Mouse (Mus musculus): ENCODE results near the gene Crp. TPM values are rescaled to one million over a fixed set of nuclear protein-coding genes. Genes with fewer than 3 reads are reported as not detected.
A peak's percentile ranks its signal among the peaks of the same experiment; 100 is the strongest.

Crp gene
- 0.28 TPM in 1 of 2 replicates, not detected in the other for polyA plus RNA-seq (2014; fragmentation: Nextera tagmentation; extraction: Ambion mirVana)

DNA sequence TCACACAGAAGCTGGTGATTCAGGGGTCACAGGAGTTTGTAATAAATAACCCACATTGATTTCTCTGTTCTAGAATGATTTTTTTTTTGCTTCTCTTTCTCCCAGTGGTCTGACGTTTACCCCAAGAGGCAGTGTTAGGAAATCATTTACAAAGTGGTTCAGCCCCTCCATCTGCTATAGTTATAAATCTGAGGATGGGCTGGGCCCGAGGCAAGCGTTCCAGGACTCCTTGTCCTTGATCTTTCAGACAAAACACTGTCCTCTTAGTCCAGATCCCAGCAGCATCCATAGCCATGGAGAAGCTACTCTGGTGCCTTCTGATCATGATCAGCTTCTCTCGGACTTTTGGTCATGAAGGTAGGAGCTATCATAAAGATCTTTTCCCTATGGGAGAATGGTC, at the start of gene Crp:
TSS of gene Crp (plus strand) at position 212 of the 400 bp plus-strand sequence.
- Histone ChIP-seq H3K36me3 (ENCODE audit: control insufficient read depth, insufficient read depth, low read length) (no peaks in the 10 kb centered on the region), H3K27ac (ENCODE audit: low read depth, low read length) (no peak within 1 kb of the TSS), H3K27me3 (ENCODE audit: control insufficient read depth, insufficient read depth, low read length) (no peaks in the 10 kb centered on the region), H3K9ac (ENCODE audit: low read depth, low read length) (no peak within 1 kb of the TSS), H3K4me1 (replicated peaks; ENCODE audit: control insufficient read depth, insufficient read depth, low read length) (no peaks in the 10 kb centered on the region), H3K4me2 (replicated peaks; ENCODE audit: low read depth, low read length) (no peak within 1 kb of the TSS), H3K9me3 (ENCODE audit: control insufficient read depth, low read length) (no peaks in the 10 kb centered on the region), H3K4me3 (ENCODE audit: low read depth, low read length) (no peak within 1 kb of the TSS)
- DNase-seq (ENCODE audit: low spot score) (no peak), ATAC-seq (ENCODE audit: low FRiP score) (no peak)
- WGBS: 77% methylated on average over 4 of the region's 4 CpGs

DNA sequence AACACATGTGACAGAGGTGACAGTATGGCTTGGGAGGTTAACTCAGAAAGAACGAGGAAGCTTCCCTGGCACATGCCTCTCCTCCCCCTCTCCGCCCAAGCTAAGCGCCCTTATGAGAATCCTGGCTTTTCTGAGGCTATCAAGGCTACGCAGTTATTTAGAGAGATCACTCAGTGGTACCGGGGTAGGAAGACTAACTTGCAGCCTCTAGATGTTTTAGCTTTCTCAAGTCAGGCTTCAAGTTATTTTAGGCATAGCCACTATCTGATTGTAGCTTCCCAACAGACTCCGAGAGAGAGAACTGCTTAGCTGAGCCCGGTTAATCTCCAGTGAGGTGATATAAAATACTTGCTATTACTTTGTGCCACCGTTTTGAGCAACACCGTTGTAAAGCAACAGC, 48.5 kb upstream of the Crp start:
- no peaks in the 10 kb centered on the region for H3K4me1 ChIP-seq (replicated peaks; ENCODE audit: control insufficient read depth, insufficient read depth, low read length)
- no peaks in the 10 kb centered on the region for H3K9me3 ChIP-seq (ENCODE audit: control insufficient read depth, low read length)
- WGBS: 91% methylated on average over 9 of the region's 9 CpGs
- H3K4me3 ChIP-seq (ENCODE audit: low read depth, low read length): no peak overlapping the region
- H3K36me3 ChIP-seq (ENCODE audit: control insufficient read depth, insufficient read depth, low read length): no peaks in the 10 kb centered on the region
- DNase-seq (ENCODE audit: low spot score) (no peak), ATAC-seq (ENCODE audit: low FRiP score) (no peak)
- no peak overlapping the region for H3K9ac ChIP-seq (ENCODE audit: low read depth, low read length)
- H3K4me2 ChIP-seq (replicated peaks; ENCODE audit: low read depth, low read length): no peak overlapping the region
- no peaks in the 10 kb centered on the region for H3K27me3 ChIP-seq (ENCODE audit: control insufficient read depth, insufficient read depth, low read length)
- no peak overlapping the region for H3K27ac ChIP-seq (ENCODE audit: low read depth, low read length)

DNA sequence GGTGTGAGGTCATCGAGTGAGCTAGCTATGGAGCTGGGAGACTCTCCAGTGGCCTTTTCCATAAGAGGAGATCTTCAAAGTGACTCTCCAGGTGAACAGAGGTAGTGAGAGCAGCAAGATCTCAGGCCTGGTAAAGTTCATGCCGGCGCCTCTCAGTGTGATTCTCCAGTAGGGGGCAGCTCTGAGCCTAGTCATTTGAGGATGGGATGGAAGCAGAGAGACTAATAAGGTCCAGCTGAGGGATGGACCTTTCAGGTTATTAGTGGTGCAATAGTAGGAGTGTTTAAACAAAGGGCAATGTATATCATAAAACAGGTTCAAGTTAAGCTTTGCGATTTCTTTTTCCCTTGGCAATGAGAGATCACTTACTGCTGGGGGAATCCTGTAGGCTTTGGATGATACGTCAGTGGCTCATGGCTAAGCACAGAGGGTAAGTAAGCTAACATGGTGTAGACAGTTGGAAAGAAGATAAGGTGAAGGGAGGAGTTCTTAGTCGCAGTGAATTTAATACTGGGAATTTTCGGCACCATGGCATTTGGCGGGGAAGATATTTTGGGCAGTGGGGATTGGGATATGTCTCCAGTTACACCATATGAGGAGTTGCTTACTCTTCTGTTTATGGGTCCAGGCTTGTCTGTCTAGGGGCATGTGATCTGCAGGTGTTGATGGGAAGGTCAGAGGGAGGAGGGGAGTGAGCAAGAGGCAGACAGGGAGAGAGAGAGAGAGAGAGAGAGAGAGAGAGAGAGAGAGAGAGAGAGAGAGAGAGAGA, 47.2 kb upstream of the Crp start:
- no peak overlapping the region for H3K27ac ChIP-seq (ENCODE audit: low read depth, low read length)
- H3K4me1 ChIP-seq (replicated peaks; ENCODE audit: control insufficient read depth, insufficient read depth, low read length): no peaks in the 10 kb centered on the region
- H3K36me3 ChIP-seq (ENCODE audit: control insufficient read depth, insufficient read depth, low read length): no peaks in the 10 kb centered on the region
- no peak overlapping the region for H3K4me2 ChIP-seq (replicated peaks; ENCODE audit: low read depth, low read length)
- ATAC-seq (ENCODE audit: low FRiP score): no peak
- H3K9me3 ChIP-seq (ENCODE audit: control insufficient read depth, low read length): no peaks in the 10 kb centered on the region
- no peaks in the 10 kb centered on the region for H3K27me3 ChIP-seq (ENCODE audit: control insufficient read depth, insufficient read depth, low read length)
- WGBS: 59% methylated on average over 8 of the region's 8 CpGs
- H3K9ac ChIP-seq (ENCODE audit: low read depth, low read length): no peak overlapping the region
- no peak overlapping the region for H3K4me3 ChIP-seq (ENCODE audit: low read depth, low read length)
- DNase-seq (ENCODE audit: low spot score): peak; percentile 55

DNA sequence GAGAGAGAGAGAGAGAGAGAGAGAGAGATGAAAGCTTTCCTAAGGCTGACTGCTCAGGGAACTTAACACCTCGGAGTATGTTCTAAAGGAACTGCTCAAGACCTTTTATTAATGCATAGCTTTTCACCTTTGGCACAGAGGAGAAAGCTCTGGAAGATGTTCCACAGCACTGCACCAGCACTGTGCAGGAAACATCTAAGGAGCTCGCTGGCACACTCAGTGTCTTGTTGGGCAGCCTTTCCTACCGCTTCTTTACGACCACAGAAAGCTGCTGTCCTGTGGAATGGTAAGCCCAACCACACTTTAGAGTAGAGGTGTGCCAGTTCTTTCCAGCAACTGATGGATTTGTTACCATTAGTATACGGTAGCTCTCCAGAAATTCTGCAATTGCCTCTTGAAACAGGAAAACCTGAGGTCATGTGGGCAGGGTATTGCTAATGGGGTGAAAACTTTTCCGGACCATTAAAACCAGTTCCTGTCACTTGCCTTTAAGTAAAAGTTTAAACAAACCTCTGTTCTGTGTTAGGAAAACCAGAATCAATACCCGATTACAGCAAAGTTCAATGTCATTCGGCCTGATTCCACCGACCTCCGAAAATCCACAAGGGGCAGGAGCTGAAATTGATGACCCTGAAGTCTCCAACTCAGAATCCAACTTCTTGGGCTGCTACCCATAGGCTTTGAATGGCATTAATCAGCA, 46.4 kb upstream of the Crp start:
- H3K9ac ChIP-seq (ENCODE audit: low read depth, low read length): no peak overlapping the region
- no peaks in the 10 kb centered on the region for H3K27me3 ChIP-seq (ENCODE audit: control insufficient read depth, insufficient read depth, low read length)
- ATAC-seq (ENCODE audit: low FRiP score) (no peak), DNase-seq (ENCODE audit: low spot score) (no peak)
- H3K9me3 ChIP-seq (ENCODE audit: control insufficient read depth, low read length): no peaks in the 10 kb centered on the region
- H3K4me2 ChIP-seq (replicated peaks; ENCODE audit: low read depth, low read length): no peak overlapping the region
- H3K36me3 ChIP-seq (ENCODE audit: control insufficient read depth, insufficient read depth, low read length): no peaks in the 10 kb centered on the region
- WGBS: 86% methylated on average over 10 of the region's 10 CpGs
- no peak overlapping the region for H3K4me3 ChIP-seq (ENCODE audit: low read depth, low read length)
- H3K27ac ChIP-seq (ENCODE audit: low read depth, low read length): no peak overlapping the region
- H3K4me1 ChIP-seq (replicated peaks; ENCODE audit: control insufficient read depth, insufficient read depth, low read length): no peaks in the 10 kb centered on the region

DNA sequence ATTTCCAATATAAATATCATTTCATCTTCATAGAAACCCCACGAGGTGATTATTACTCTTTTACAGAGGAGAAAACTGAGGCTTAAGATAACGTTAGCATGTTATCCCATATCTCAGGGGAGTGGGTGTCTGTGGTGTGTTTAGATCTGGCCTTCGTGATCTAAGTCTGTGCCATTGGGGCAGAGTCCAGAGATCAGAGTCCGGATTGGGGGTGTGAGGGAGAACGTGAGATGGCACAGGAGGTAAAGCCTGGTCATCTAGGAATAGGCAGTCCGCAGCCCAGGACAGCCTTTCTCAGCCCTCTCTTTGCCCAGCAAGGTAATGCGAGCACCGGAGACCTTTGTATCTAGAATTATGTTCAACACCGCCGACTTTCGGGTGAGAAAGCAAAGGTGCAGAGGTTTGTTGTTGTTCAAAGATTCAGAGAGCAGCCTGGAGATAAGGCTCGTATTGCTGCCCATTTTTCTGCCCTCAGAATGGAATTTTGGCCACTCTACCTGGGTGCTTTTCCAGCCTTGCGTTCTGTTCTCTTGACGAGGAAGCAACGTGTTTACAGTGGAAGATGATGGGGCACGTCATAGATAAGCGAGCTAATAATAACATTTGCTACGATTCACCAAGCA, 45.7 kb upstream of the Crp start:
- Histone ChIP-seq H3K36me3 (ENCODE audit: control insufficient read depth, insufficient read depth, low read length) (no peaks in the 10 kb centered on the region), H3K9ac (ENCODE audit: low read depth, low read length) (no peak overlapping the region), H3K27ac (ENCODE audit: low read depth, low read length) (no peak overlapping the region), H3K9me3 (ENCODE audit: control insufficient read depth, low read length) (no peaks in the 10 kb centered on the region), H3K27me3 (ENCODE audit: control insufficient read depth, insufficient read depth, low read length) (no peaks in the 10 kb centered on the region), H3K4me3 (ENCODE audit: low read depth, low read length) (no peak overlapping the region), H3K4me2 (replicated peaks; ENCODE audit: low read depth, low read length) (no peak overlapping the region), H3K4me1 (replicated peaks; ENCODE audit: control insufficient read depth, insufficient read depth, low read length) (no peaks in the 10 kb centered on the region)
- ATAC-seq (ENCODE audit: low FRiP score) (no peak), DNase-seq (ENCODE audit: low spot score) (no peak)
- WGBS: 88% methylated on average over 18 of the region's 18 CpGs

DNA sequence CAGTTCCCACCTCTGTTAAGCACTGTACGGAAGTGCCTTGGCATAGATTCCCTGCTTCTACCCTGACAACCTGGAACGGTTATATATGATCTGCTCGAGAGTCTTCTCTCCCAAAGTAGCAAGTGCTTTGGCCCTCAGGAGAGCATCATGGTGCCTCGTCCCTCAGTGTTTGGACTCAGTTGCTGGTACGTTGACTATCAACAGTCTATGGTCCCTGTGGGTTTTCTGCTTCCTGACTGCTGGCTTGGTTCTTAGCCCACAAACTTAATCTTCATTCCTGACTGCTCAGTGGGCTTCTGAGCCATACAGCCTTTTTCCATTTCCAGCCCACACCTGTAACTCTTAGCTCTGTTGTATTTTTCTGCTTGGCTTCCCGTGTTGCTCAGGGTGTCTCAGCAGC, 44.0 kb upstream of the Crp start:
- Histone ChIP-seq H3K36me3 (ENCODE audit: control insufficient read depth, insufficient read depth, low read length) (no peaks in the 10 kb centered on the region), H3K4me1 (replicated peaks; ENCODE audit: control insufficient read depth, insufficient read depth, low read length) (no peaks in the 10 kb centered on the region), H3K4me3 (ENCODE audit: low read depth, low read length) (no peak overlapping the region), H3K27me3 (ENCODE audit: control insufficient read depth, insufficient read depth, low read length) (no peaks in the 10 kb centered on the region), H3K27ac (ENCODE audit: low read depth, low read length) (no peak overlapping the region), H3K9ac (ENCODE audit: low read depth, low read length) (no peak overlapping the region), H3K4me2 (replicated peaks; ENCODE audit: low read depth, low read length) (no peak overlapping the region), H3K9me3 (ENCODE audit: control insufficient read depth, low read length) (no peaks in the 10 kb centered on the region)
- WGBS: 78% methylated on average over 6 of the region's 6 CpGs
- ATAC-seq (ENCODE audit: low FRiP score): no peak
- DNase-seq (ENCODE audit: low spot score): no peak

DNA sequence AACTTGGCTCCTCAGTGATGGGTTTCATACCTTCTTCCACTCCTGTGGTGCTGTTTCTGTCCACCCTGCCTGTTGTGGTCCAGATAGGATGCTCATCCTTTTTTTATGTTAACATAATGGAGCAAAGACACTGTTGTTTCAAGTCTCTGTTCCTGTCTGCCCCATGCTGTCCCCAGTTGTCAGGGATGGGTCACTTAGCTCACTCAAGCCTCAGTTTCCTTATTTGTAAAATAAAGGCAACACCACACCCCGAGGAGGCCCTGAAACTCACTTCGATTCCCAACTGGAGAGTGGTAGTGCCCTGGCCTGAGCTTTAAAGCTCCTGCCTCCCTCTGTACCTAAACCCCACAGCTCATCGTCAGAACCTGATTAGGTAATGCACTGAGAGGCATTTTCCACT, 40.6 kb upstream of the Crp start:
- H3K9me3 ChIP-seq (ENCODE audit: control insufficient read depth, low read length): no peaks in the 10 kb centered on the region
- no peaks in the 10 kb centered on the region for H3K4me1 ChIP-seq (replicated peaks; ENCODE audit: control insufficient read depth, insufficient read depth, low read length)
- no peaks in the 10 kb centered on the region for H3K36me3 ChIP-seq (ENCODE audit: control insufficient read depth, insufficient read depth, low read length)
- 58% methylated on average over 3 of the region's 3 CpGs for WGBS
- H3K27me3 ChIP-seq (ENCODE audit: control insufficient read depth, insufficient read depth, low read length): no peaks in the 10 kb centered on the region
- H3K4me3 ChIP-seq (ENCODE audit: low read depth, low read length): no peak overlapping the region
- DNase-seq (ENCODE audit: low spot score) (no peak), ATAC-seq (ENCODE audit: low FRiP score) (no peak)
- H3K27ac ChIP-seq (ENCODE audit: low read depth, low read length): no peak overlapping the region
- no peak overlapping the region for H3K9ac ChIP-seq (ENCODE audit: low read depth, low read length)
- no peak overlapping the region for H3K4me2 ChIP-seq (replicated peaks; ENCODE audit: low read depth, low read length)

DNA sequence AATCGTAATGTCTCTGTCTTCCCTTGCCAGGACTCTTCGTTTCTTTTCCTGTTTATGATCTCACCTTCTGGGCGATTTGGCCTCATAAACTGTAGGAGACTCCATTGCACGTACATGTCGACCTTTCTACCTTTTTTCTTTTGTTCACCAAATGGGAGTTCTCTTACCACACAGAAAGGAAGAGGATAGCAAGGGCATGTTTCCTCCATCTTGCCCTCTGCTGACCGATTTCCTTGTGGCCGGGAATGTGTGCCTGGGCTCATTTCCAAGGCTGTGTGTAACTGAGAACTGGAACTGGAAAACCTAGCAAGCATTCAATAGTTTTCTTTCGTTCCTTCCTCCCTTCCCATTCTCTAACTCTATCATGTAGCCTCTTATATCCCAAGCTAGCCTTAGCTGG, 38.2 kb upstream of the Crp start:
- Histone ChIP-seq H3K36me3 (ENCODE audit: control insufficient read depth, insufficient read depth, low read length) (no peaks in the 10 kb centered on the region), H3K9ac (ENCODE audit: low read depth, low read length) (no peak overlapping the region), H3K27me3 (ENCODE audit: control insufficient read depth, insufficient read depth, low read length) (no peaks in the 10 kb centered on the region), H3K27ac (ENCODE audit: low read depth, low read length) (no peak overlapping the region), H3K4me3 (ENCODE audit: low read depth, low read length) (no peak overlapping the region), H3K4me2 (replicated peaks; ENCODE audit: low read depth, low read length) (no peak overlapping the region), H3K4me1 (replicated peaks; ENCODE audit: control insufficient read depth, insufficient read depth, low read length) (no peaks in the 10 kb centered on the region), H3K9me3 (ENCODE audit: control insufficient read depth, low read length) (no peaks in the 10 kb centered on the region)
- WGBS: 90% methylated on average over 8 of the region's 8 CpGs
- DNase-seq (ENCODE audit: low spot score) (no peak), ATAC-seq (ENCODE audit: low FRiP score) (no peak)
